Mouse (Mus musculus): ENCODE measurements at regions not wholly inside any gene's neighbourhood (a gene's known extent, or its start where the extent isn't known, plus 50 kb on each side); places are given as distances from the start of the nearest gene placed in this dataset.

- TF ChIP-seq CTCF (IDR thresholded peaks at IDR 0.05; ENCODE audit: low read depth) = no peak
- TF ChIP-seq EP300 (optimal IDR thresholded peaks at IDR 0.05) = no peak
These were observed 134.0 kb upstream of the Hdac4 start for GRCm38 (mm10) chr1:92329491-92329890.
